In the genomic region with DNA sequence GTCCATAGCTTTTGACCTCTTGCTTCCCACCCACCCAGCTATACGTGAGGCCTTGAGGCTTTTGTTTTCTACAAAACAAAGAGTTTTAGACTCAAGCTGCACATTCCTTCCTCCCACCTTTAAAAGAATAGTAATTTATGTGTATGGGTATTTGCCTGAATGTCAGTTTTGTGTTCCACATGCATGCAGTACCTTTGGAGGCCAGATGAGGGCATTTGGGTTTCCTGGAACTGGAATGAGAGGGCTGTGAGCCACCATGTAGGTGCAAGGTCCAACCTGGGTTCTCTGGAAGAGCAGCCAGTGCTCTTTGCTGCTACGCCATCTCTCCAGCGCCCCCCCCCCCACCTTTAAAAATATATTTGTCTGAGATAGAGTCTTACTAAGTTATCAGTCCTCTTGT, we compare ENCODE assay signal across 12 mouse cellular contexts. TPM values are rescaled to one million over a fixed set of nuclear protein-coding genes. Genes with fewer than 3 reads are reported as not detected.
A peak's percentile ranks its signal among the peaks of the same experiment; 100 is the strongest.
DNase-seq lines count a peak whose midpoint lies in the region; ATAC-seq and TF ChIP-seq lines count a peak whose summit lies in the region.
"Had no signal": no experiment of that assay in that cellular context is flagged by ENCODE, and none has a peak within 500 bp of the region (broad histone marks: within the 10 kb centered on the region; RNA-seq: fewer than 3 reads in every experiment).

No protein-coding gene starts in this region.

- H3K9ac ChIP-seq in neural tube, embryonic 15.5 days (replicated peaks) = no peak overlapping the region
- H3K9ac ChIP-seq: embryonic facial prominence, embryonic 13.5 days; liver, embryonic 15.5 days had no signal

- no peak overlapping the region for H3K4me3 ChIP-seq in cerebellum, adult 2 months (replicated peaks; ENCODE audit: insufficient read depth, low read depth, low read length)
- H3K4me3 ChIP-seq in left cerebral cortex, adult 2 months = no peak overlapping the region
- H3K4me3 ChIP-seq in neural tube, embryonic 15.5 days (replicated peaks) = no peak overlapping the region
- H3K4me3 ChIP-seq: embryonic facial prominence, embryonic 13.5 days; liver, embryonic 15.5 days; myocyte had no signal

- no peaks in the 10 kb centered on the region; the same call in 1 of the 2 replicates for H3K4me1 ChIP-seq in cerebellum, adult 2 months (ENCODE audit: control insufficient read depth, insufficient read depth, low read length)
- peaks cover 11% of the 10 kb centered on the region for H3K4me1 ChIP-seq in neural tube, embryonic 15.5 days
- H3K4me1 ChIP-seq: liver, embryonic 15.5 days had no signal

- H3K4me2 ChIP-seq in neural tube, embryonic 15.5 days = no peak overlapping the region
- H3K4me2 ChIP-seq: embryonic facial prominence, embryonic 13.5 days; liver, embryonic 15.5 days had no signal

- peak; percentile 12; the same call in 1 of the 2 replicates for TF ChIP-seq CTCF in cerebellum, adult 2 months (IDR thresholded peaks at IDR 0.05; ENCODE audit: borderline replicate concordance, insufficient read depth, low read depth, low read length)
- peak; percentile 32 for TF ChIP-seq CTCF in left cerebral cortex, adult 2 months (IDR thresholded peaks at IDR 0.05)

- no peak for TF ChIP-seq POLR2A in cerebellum, adult 2 months (IDR thresholded peaks at IDR 0.05; ENCODE audit: borderline replicate concordance, insufficient read depth, low read length)

- H3K36me3 ChIP-seq in neural tube, embryonic 15.5 days = peaks cover 22% of the 10 kb centered on the region

- no peaks in the 10 kb centered on the region for H3K9me3 ChIP-seq in neural tube, embryonic 15.5 days (replicated peaks)
- H3K9me3 ChIP-seq: embryonic facial prominence, embryonic 13.5 days; liver, embryonic 15.5 days had no signal

- H3K27ac ChIP-seq in cerebellum, adult 2 months (ENCODE audit: insufficient read depth, low read length) = no peak overlapping the region
- no peak overlapping the region for H3K27ac ChIP-seq in left cerebral cortex, adult 2 months
- no peak overlapping the region for H3K27ac ChIP-seq in neural tube, embryonic 15.5 days (replicated peaks)
- H3K27ac ChIP-seq: embryonic facial prominence, embryonic 13.5 days; liver, embryonic 15.5 days had no signal

- ATAC-seq in neural tube, embryonic 15.5 days (ENCODE audit: low FRiP score) = no peak

- DNase-seq in cerebellum, adult 2 months = no peak
- DNase-seq in cerebellum, adult 11 months = no peak
- DNase-seq in left cerebral cortex, adult 2 months (ENCODE audit: extremely low spot score in 1 of 2, low spot score in 2 of 2) = no peak
- no peak for DNase-seq in left cerebral cortex, postnatal 10 days (ENCODE audit: extremely low spot score in 1 of 2, low spot score in 2 of 2)
- peak; percentile 31 for DNase-seq in NIH3T3 (ENCODE audit: low read depth)
- peak; percentile 27 for DNase-seq in retina, embryonic 14.5 days (ENCODE audit: low spot score)
- DNase-seq in urinary bladder, postnatal 36 days (ENCODE audit: low spot score in 2 of 2) = no peak
- DNase-seq: gastrocnemius, postnatal 36 days had no signal

- intact Hi-C loops in left cerebral cortex, adult 2 months (cut with DNase I) = no loop called here
- intact Hi-C loops in left cerebral cortex, postnatal 10 days (cut with DNase I) = no loop called here

- WGBS in cerebellum, adult 2 months = 92% methylated on average over 3 of the region's 3 CpGs
- WGBS in neural tube, embryonic 15.5 days = 78% methylated on average over 3 of the region's 3 CpGs

- H3K27me3 ChIP-seq in cerebellum, adult 2 months (ENCODE audit: control insufficient read depth, insufficient read depth, low read length) = no peaks in the 10 kb centered on the region
- H3K27me3 ChIP-seq in neural tube, embryonic 15.5 days (replicated peaks) = no peaks in the 10 kb centered on the region
- H3K27me3 ChIP-seq: embryonic facial prominence, embryonic 13.5 days; liver, embryonic 15.5 days had no signal

RNA-seq across cellular contexts. Expression of a gene that starts 36.7 kb away (rescaled TPM):
- 20.7 and 23.0 TPM in 2 replicates for polyA plus RNA-seq in cerebellum, adult 2 months (2012; rRNA removed)
- total RNA-seq in left cerebral cortex, adult 2 months (2021) = 10 to 100 TPM; 24.6 to 26.4 TPM
- 10 to 100 TPM; 28.2 to 30.9 TPM for total RNA-seq in left cerebral cortex, postnatal 10 days (2021)
- polyA plus RNA-seq in neural tube, embryonic 15.5 days (2015; fragmentation: Nextera tagmentation; extraction: Ambion mirVana) = 43.7 and 45.0 TPM in 2 replicates

RNA-seq across cellular contexts. Expression of a gene that starts 36.8 kb away (rescaled TPM):
- polyA plus RNA-seq in cerebellum, adult 2 months (2012; rRNA removed) = 0.65 and 0.84 TPM in 2 replicates
- total RNA-seq in left cerebral cortex, adult 2 months (2021) = under 1 TPM; 0.26 to 0.34 TPM
- total RNA-seq in left cerebral cortex, postnatal 10 days (2021) = under 1 TPM; 0.49 to 0.73 TPM
- polyA plus RNA-seq in neural tube, embryonic 15.5 days (2015; fragmentation: Nextera tagmentation; extraction: Ambion mirVana) = 2.5 and 4.1 TPM in 2 replicates
- total RNA-seq: gastrocnemius, postnatal 36 days had no signal

RNA-seq across cellular contexts. Expression of a gene that starts 43.3 kb away (rescaled TPM):
- polyA plus RNA-seq in cerebellum, adult 2 months (2012; rRNA removed) = 7.1 and 9.2 TPM in 2 replicates
- 10 to 100 TPM in 1 of 2 experiments, 1 to 10 TPM in 1; 6.8 to 10.4 TPM for total RNA-seq in left cerebral cortex, adult 2 months (2021)
- 1 to 10 TPM; 3.5 to 4.1 TPM for total RNA-seq in left cerebral cortex, postnatal 10 days (2021)
- 0.83 and 1.1 TPM in 2 replicates for polyA plus RNA-seq in neural tube, embryonic 15.5 days (2015; fragmentation: Nextera tagmentation; extraction: Ambion mirVana)

Comparison
In these comparisons a context has a peak if more than half of its experiments do, and no peak if none do; other contexts are left out.
1. DNase-seq: peak in NIH3T3 (single experiment) and retina, embryonic 14.5 days (single experiment); none in cerebellum, adult 2 months (0 of 2), cerebellum, adult 11 months (single experiment), left cerebral cortex, adult 2 months (0 of 2), left cerebral cortex, postnatal 10 days (0 of 2) and urinary bladder, postnatal 36 days (0 of 2).